Mouse (Mus musculus) ES-CJ7 (cell line): Measurements from ENCODE around the gene Nudcd2.
"Not testable (repeated sequence)": the region's sequence is repeated elsewhere in the genome, so short reads cannot be mapped to it uniquely, and the experiment has no call there.

Source experiments
- DNase-seq: peaks from one replicate; pipeline ENCODE4 v3.0.0; 2011; ENCODE audit warnings: low read depth, low spot score

The Nudcd2 gene

DNA sequence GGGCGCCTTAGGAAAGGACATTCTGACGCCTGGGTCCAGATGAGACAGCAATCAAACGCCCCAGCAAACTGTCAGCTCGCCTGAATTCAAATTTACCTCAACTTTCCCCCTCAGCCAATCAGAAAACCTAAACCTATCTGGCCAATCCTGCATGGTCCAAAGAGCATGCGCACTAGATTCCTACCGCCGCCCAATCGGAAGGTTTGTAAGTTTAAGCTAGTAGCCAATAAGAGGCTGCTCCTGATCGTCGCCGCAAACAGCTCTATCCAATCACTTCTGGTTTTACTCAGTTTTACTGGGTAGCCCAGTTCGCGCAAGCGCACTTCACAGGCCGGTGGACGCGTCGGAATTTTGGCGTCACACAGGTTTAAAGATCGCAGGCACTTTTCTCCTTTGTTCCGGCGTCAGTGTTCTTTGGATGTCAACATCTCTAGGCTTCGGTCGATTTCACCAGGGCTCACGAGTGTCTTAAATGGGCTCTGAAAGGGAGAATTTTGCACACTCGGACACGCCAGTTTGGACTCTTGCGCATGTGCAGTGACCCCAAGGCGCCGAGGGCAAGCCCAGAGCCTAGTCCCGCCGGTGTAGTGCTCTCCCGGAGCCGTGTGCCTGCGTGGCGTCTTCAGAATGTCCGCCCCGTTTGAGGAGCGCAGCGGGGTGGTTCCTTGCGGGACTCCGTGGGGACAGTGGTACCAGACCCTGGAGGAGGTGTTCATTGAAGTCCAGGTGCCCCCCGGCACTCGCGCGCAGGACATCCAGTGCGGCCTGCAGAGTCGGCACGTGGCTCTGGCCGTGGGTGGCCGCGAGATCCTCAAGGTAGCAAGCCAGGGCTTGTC is at the start of gene Nudcd2, which contains the start of gene Hmmr:
Gene Nudcd2, plus strand, starts transcription at position 329 of the 836 bp plus-strand sequence.
Gene Hmmr, minus strand, starts transcription at position 84 of the 836 bp plus-strand sequence.
- DNase-seq: peak; percentile 100

DNA sequence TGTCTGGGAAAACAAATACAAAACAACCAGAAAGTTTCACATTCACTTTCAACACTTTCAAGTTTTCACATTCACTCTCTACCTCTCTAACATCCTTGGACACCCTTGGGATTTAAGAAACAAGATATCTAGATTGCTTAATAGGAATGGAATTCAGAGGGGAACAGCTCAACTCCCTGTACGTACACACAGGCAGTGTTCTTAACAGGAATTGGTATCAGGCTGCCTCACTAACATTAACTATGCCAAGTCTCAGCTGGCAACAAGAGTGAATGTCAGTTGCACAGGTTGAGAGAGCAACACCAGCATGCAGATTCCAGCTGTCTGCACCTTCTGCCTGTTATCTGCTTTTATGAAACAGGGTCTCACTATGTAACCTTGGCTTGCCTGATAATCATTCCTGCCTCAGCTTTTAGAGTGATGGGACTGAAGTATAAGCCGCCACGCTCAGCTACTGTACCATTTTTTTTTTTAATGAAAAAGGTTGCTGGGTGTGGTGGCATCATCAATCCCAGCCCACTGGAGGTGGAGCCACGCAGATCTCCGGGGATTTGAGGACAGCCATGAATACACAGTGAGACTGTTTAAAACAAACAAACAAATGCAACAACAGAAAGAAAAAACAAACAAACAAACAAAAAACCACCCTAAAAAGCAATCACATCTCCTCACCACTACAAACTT is 42.9 kb upstream of the Nudcd2 start:
- no peak for DNase-seq

DNA sequence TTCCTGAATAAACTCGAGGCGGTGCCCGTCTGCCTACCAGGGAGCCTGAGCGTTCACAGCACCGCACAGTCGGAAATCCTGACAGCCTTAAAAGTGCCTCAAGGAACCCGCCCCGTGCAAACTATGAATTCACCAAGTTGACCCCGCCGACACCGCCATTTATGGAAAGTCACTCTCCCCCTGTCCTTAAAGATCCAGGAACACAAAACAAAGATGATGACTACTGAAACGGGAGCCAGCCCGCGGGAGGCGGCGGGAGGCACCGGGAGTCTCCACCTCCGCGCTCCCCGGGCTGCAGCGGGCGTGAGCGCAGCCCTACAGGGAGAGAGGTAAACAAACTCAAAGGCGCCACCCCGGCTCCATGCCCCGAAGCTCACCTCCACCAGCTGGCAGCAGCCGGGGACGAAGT is 41.4 kb upstream of the Nudcd2 start:
- peak; percentile 33 for DNase-seq

DNA sequence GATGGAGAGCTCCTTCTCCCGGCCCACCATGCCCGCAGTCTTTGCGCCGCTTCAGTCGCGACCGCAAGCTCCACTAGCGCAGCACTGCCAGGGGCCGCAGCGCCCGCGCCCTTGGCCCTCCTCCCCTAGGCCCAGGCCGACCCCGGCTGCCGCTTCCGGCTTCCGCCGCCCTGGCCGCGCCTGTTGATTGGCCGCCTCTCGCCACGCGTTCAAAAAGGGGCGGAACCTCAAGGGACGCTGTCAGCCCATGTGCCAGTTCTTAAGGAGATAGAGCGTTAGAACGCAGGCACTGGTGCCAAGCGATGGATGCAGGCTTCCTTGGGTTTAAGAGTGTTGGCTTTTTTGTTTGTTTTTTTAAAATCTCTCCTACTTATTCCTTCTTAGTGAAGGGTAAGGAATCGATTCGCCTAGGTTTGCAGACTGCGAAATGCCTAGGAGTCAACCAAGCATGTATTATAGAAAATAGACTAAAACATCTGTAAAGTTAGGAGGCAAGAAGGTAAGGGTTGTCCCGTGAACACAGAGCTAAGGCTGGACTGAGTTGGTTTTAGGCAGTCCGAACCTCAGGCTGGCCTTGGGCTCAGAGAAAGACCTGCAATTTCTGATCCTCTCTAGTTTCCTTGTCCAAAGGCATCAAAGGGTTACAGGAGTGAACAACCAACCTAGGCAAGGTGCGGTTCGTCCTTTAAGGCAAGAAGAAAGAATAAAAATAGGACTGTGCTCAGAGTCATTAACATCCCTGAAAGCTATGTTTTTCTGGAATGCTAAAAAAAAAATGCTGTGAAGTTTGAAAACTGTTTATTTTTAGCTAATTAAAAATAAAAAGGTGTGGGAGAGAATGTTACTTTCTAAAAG is 40.7 kb upstream of the Nudcd2 start:
- DNase-seq: peak; percentile 90

DNA sequence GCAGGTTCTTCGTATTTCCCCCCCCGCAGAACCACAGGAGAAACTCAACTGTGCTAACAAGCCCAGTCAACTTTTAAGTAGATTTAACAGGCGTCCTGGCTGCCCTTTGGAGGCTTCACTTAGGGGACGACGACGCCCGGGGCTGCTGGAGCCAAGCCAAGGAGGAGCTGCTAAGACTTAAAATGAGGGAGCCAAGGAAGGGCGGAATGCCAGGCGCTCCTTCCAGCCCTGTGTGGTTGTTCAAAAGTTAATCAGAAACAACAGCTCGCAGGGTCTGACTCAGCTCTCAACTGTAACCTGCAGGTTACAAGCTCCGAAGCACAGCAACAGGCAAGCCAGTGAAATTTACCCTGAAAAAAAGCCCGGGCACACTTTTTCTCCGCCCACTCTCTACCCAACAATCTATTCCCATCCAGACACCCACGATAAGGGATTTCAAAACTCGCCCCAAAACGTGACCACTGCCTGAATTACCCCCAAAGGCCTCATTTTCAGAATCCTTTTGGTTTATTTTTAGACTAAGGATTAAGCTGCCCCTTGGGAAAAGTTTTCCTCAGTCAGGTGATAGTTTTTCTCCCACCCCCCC is 40.0 kb upstream of the Nudcd2 start:
- DNase-seq: peak; percentile 41

DNA sequence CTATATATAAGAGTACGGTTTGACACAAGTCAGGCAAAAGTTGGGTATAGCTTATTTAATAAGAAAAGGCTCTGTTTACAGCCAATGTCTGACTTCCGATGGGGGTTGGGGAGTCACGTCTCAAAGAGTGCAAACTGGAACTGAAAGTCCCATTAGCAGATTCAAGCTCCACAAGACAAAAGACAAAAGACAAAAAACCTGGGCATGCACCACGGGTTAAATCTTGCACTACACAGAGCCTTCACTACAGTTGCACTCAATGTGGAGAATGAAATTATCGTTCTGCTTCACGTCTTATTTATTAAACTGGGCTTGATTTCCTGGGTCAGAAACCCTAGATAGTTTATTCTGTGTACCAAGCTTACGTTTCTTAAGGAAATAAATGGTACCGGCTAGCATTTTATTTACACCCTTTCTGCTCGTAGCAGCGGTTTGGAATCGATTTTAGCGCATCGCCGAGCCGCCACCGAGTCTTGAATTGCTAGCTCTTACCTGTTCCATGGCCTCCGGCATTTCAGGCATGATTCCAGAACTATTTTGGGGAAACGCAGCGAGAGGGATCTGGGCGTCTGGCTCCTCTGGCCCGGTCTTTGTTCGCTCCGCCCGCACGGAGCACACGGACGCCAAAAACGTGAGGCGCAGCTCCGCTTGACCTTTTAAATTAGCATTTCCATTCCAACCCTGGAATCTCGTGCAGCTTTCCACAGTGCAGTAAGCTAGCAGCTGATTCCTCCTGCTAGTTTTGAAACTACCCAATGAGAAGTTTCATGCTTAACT is 39.0 kb upstream of the Nudcd2 start:
- peak; percentile 95 for DNase-seq

DNA sequence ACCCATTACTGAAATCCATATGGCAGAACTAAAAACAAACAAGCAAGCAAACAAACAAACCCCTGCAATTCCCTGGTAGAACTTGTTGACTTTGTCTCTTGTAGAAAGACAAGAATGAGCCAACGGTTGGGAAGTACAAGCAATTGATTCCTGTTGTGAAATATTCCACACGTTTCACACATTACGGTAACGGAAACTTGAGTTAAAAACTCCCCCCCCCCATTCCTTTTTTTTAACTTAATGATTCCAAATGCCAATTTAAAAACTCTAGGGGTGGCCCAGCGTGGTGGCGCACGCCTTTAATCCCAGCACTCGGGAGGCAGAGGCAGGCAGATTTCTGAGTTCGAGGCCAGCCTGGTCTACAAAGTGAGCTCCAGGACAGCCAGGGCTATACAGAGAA is 38.4 kb upstream of the Nudcd2 start, which contains the start of gene Mat2b:
Gene Mat2b, minus strand, starts transcription at position 101 of the 400 bp plus-strand sequence.
- no peak for DNase-seq

DNA sequence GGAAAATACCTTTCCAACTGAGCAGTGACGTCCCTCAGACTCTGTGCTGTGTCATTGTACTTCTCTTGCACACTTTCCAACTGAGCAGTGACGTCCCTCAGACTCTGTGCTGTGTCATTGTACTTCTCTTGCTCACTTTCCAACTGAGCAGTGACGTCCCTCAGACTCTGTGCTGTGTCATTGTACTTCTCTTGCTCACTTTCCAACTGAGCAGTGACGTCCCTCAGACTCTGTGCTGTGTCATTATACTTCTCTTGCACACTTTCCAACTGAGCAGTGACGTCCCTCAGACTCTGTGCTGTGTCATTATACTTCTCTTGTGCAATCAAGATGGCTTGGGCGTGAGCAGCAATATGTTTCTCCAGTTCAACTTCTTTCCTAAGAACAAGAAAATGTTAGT is 23.6 kb upstream of the Nudcd2 start:
- not testable (repeated sequence) for DNase-seq

DNA sequence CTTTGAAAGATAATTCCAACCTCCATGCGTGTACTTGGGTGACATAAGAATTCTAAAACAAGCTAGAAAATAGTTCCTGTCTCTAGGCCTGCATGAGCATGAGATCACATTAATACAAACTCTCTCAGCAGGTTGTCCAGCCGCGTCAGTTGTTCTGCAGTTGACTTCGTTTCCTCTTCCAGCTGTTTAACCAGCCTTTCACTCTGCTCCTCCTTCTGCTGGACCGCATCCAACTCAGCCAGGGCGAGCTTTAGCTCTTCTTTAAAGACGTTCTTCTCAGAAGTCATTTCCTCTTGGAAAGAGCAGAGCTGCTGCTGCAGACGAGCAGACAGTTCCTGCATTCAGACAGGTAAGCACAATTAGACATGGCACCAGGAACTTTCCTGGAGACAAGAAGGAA is 19.6 kb upstream of the Nudcd2 start:
- DNase-seq: no peak

DNA sequence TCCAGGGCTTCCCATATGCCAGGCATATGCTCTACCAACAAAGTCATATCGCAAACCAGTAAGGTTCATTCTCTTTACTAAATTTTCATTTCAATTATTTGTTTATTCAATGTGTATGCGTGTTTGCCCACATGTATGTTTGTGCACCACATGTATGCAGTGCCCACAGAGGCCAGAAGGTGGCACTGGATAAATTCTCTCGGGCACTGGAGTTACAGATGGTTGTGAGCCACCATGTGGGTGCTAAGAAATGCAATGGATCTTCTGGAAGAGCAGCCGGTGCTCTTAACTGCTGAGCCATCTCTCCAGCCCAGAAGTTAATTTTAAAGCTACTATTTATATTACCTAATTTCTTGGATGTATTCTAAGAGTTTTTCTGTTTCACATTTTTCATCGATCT is 17.9 kb upstream of the Nudcd2 start:
- DNase-seq: peak; percentile 50

DNA sequence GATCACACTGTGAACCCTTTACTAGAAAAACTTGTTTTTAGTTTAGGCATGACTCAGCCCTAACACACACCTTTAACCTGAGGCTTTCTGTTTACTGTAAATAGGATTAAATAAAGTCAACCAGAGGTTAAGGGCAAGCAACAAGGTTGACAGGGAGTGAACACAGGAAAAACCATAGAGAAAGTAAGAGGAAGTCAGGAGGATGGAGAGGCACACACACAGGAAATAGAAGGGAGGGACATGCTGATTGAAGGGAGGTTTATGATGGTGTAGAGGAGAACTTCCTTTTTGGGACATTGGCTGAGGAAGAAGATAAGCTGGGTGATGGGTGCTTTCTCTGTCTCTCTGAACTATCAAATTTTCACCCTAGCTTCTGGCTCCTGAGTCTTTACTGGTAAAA is 15.1 kb upstream of the Nudcd2 start:
- no peak for DNase-seq

DNA sequence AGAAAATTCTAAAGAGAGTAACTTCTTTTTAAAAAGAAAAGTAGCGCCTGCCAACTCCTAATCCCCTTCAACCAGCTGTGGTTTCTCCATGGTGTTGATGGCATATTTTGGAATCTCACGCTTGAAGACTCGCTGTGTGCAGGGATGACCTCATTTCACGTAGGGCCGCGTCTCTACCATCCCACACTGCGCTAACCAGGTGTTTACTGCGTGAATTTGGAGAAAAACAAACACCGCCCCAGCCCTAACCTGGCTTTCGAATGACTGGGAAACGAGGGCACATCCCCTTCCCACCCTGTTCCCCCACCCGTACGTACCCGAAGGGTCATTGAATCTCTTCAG is 499 bp upstream of the Nudcd2 start:
- no peak for DNase-seq

DNA sequence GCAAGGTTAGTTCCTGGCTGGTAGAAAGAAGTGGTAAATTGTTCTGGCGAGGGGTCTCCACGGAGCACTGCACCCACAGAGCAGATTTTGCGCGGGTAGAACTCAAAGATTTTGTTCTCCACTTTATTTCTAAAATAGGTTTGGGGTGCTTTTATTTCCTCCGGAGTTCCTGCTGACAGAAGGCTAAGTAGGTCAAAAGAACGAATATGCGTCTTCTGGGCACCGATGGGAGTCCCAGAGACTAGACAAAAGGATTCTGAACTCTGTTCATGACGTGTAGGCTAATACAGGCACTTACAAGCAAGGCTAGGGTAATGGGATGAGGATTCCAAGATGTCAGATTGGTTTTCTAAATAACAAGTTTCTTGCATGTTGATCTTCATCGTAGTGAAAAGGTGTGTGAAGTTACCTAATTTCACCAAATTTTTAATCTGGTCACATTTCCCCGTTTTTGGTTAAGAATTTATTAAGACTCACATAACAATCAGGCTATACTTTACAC is 835 bp downstream of the Nudcd2 start:
- peak; percentile 42 for DNase-seq

DNA sequence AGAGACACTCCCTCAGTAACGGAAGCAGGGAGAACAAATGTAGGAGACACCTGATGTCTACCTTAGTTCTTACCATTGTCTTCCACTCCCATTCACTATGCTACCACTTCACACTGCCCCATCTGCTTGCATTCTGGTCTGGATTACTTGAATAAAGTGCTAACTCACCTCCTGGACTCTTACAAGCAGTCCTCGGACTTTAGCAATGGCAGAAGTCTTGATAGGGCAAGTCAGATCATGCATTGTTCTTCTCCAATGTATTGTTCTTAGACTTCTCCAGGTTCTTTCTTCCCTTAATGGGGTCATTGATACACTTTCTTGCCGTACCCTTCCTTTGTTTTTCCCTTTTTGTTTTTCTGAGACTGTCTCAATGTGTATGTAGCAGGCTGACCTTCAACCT is 3.9 kb downstream of the Nudcd2 start:
- DNase-seq: peak; percentile 63

DNA sequence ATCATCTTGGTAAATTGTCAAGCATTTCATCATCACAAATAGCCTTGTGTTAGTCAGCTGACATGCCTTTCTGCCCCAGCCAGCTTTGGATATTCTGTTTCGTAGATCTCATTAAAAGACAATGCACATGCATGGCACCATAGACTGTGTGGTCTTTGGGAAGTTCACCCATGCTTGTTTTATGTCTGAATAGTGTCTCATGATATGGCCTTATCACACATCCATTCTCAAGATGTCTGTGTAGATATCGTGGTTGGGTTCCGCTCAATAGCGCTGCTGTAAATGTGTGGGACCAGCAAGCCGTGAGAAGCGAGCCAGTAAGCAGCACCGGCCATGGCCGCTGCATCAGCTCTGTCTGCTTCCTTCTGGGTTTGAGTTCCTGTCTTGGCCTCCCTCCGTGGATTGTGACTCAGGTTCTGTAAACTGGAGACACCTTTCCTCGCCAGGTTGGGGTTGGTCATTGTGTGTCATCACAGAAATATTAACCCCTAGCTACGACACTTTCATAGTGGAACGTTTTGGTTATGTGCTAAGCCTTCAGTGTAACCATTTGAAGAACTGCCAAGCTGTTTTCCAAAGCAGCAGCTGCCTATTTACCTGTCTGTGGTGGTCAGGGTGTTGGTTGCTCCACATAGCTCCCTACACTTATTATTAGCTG is 8.3 kb downstream of the Nudcd2 start:
- no peak for DNase-seq

DNA sequence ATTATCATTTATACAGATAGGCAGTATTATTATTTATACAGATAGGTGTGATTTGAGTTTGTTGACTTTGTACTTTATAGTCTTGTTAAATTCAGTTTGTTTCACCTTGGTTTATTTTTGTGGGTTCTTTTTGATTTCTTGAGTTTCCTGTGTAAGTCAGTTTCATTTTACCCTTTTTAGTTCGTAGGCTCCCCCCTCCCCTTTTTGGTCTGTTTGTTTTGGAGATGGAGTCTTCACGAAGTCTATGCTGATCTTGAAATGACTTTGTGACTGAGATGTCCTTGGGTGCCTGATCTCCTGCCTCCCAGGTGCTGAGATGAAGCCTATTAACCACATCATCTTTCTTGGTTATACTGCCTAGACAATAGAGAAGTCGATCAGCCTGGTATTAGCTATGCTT is 10.9 kb downstream of the Nudcd2 start:
- no peak for DNase-seq

DNA sequence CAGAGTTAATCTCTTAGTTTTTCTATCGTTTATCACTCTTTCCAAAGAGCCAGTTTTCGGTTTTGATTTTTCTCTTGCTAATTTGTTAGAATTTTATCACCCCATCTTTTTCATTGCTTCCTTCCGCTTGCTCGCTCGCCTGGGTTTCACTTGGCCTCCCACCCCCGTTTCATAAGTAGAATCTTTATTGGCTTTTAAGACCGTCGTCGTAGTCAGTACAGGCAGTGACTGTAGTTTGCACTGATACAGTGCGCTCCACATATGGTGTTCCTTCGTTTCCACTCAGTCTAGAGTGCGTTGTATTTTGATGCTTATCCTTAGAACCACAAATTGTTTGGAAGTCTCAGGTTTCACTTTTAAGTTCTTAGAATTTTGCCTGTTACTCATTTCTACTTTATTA is 12.9 kb downstream of the Nudcd2 start:
- no peak for DNase-seq

DNA sequence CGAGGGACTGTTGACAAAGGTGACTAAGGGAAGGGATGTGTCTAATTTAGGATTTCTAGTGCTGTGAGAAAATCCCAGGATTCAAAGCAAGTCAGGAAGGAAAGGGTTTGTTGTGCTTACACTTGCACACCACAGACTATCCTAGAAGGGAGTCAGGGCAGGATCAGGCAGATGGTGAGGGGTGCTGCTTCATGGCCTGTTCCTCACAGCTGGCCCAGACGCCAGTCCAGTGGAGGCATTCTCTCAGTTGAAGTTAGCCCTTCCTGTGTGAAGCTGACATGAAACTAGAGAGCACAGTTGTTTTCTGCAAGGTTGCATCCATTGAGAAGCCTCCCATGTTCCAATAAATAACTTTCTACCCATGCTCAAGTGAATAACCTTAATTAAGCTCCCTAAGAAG is 14.2 kb downstream of the Nudcd2 start:
- DNase-seq: no peak

DNA sequence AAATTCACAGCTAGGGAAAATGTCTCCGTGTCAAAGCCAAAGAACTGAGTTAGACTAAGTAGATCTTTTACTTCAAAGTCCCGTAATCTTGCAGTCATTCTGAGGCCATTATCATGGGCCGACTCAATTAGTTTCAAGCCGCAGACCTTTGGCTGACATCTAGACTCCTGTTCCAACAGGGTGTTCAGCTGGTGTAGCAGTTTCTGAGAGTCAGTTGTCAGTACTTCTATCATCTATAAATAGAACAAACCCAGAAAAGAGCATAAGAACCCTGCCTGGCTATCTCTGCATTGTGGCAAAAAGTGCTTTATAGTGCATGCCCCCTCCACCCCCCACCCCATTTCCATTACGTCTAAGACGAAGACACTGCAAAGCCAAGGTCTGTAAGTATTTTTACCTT is 20.4 kb downstream of the Nudcd2 start:
- no peak for DNase-seq

DNA sequence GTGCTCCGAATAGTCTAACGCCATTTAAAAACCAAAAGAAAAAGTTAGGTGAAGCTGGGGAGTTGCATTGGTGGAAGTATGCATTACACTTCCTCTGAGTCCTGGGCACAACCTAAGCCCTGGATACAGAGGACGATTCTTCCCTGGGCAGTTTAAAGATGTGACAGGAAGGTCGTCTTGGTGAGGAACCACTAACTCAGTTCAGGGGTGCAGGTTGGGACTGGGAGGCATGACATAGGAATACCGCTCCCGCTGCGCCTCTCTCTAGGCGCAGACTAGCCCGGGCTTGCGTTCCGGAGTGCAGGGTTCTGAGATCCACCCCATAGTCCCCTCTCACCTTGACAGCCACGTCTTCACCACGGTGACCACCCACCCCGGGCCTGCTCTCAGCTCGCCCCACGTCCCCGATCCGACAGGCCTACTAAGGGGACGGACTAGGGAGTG is 21.2 kb downstream of the Nudcd2 start:
- DNase-seq: peak; percentile 54
